Mouse (Mus musculus): ENCODE measurements around the gene Rusc2. TPM values are rescaled to one million over a fixed set of nuclear protein-coding genes. Genes with fewer than 3 reads are reported as not detected.

Gene Rusc2
- total and polyA plus RNA-seq, 2 experiments = 14.2 to 17.5 TPM

GRCm38 (mm10) chr4:43386932-43387331 is 5.2 kb downstream of the Rusc2 start:
- TF ChIP-seq CTCF (IDR thresholded peaks at IDR 0.05; ENCODE audit: low read depth, low read length) (no peak), POLR2A (IDR thresholded peaks at IDR 0.05; ENCODE audit: extremely low read depth, insufficient read depth, low read length) (no peak)
- peaks cover 19% of the 10 kb centered on the region for H3K79me2 ChIP-seq (ENCODE audit: control insufficient read depth, insufficient read depth, low read length)
- H3K9ac ChIP-seq (ENCODE audit: low read depth, low read length) = no peak overlapping the region
- H3K4me1 ChIP-seq (ENCODE audit: control insufficient read depth, insufficient read depth, low read length) = peaks cover 30% of the 10 kb centered on the region
- no peaks in the 10 kb centered on the region for H3K27me3 ChIP-seq (ENCODE audit: control insufficient read depth, insufficient read depth, low read length)
- no peak for DNase-seq (ENCODE audit: extremely low read depth, low read depth, low spot score)
- H3K36me3 ChIP-seq (ENCODE audit: control insufficient read depth, insufficient read depth, low read length) = 0 out of 2 replicates have a peak, but pooled peaks cover 1% of the 10 kb centered on the region
- no peak overlapping the region for H3K27ac ChIP-seq (replicated peaks; ENCODE audit: insufficient read depth, low read depth, low read length)
- H3K4me3 ChIP-seq (ENCODE audit: insufficient read depth, low read depth, low read length) = no peak overlapping the region

GRCm38 (mm10) chr4:43389390-43389789 is 7.6 kb downstream of the Rusc2 start:
- H3K4me3 ChIP-seq (ENCODE audit: insufficient read depth, low read depth, low read length) = no peak overlapping the region
- H3K36me3 ChIP-seq (ENCODE audit: control insufficient read depth, insufficient read depth, low read length) = 0 out of 2 replicates have a peak, but pooled peaks cover 1% of the 10 kb centered on the region
- WGBS = 45% methylated on average over 2 of the region's 2 CpGs
- peaks cover 21% of the 10 kb centered on the region for H3K79me2 ChIP-seq (ENCODE audit: control insufficient read depth, insufficient read depth, low read length)
- H3K27me3 ChIP-seq (ENCODE audit: control insufficient read depth, insufficient read depth, low read length) = no peaks in the 10 kb centered on the region
- no peak for DNase-seq (ENCODE audit: extremely low read depth, low read depth, low spot score)
- peaks cover 34% of the 10 kb centered on the region for H3K4me1 ChIP-seq (ENCODE audit: control insufficient read depth, insufficient read depth, low read length)
- H3K27ac ChIP-seq (replicated peaks; ENCODE audit: insufficient read depth, low read depth, low read length) = peak overlapping the region; percentile 40
- TF ChIP-seq POLR2A (IDR thresholded peaks at IDR 0.05; ENCODE audit: extremely low read depth, insufficient read depth, low read length) = no peak
- no peak for TF ChIP-seq CTCF (IDR thresholded peaks at IDR 0.05; ENCODE audit: low read depth, low read length)
- no peak overlapping the region for H3K9ac ChIP-seq (ENCODE audit: low read depth, low read length)

GRCm38 (mm10) chr4:43389845-43390440 is 8.2 kb downstream of the Rusc2 start:
- TF ChIP-seq POLR2A (IDR thresholded peaks at IDR 0.05; ENCODE audit: extremely low read depth, insufficient read depth, low read length) = no peak
- TF ChIP-seq CTCF (IDR thresholded peaks at IDR 0.05; ENCODE audit: low read depth, low read length) = no peak
- DNase-seq (ENCODE audit: extremely low read depth, low read depth, low spot score) = peak; percentile 74
- Histone ChIP-seq H3K4me1 (ENCODE audit: control insufficient read depth, insufficient read depth, low read length) (peaks cover 36% of the 10 kb centered on the region), H3K79me2 (ENCODE audit: control insufficient read depth, insufficient read depth, low read length) (peaks cover 21% of the 10 kb centered on the region), H3K9ac (ENCODE audit: low read depth, low read length) (peak overlapping the region; percentile 18; the same call in 1 of the 2 replicates), H3K36me3 (ENCODE audit: control insufficient read depth, insufficient read depth, low read length) (0 out of 2 replicates have a peak, but pooled peaks cover 1% of the 10 kb centered on the region), H3K27ac (replicated peaks; ENCODE audit: insufficient read depth, low read depth, low read length) (peak overlapping the region; percentile 40), H3K4me3 (ENCODE audit: insufficient read depth, low read depth, low read length) (no peak overlapping the region), H3K27me3 (ENCODE audit: control insufficient read depth, insufficient read depth, low read length) (no peaks in the 10 kb centered on the region)
- 38% methylated on average over 9 of the region's 9 CpGs for WGBS

GRCm38 (mm10) chr4:43391521-43392050 is 9.8 kb downstream of the Rusc2 start:
- Histone ChIP-seq H3K27me3 (ENCODE audit: control insufficient read depth, insufficient read depth, low read length) (no peaks in the 10 kb centered on the region), H3K36me3 (ENCODE audit: control insufficient read depth, insufficient read depth, low read length) (0 out of 2 replicates have a peak, but pooled peaks cover 1% of the 10 kb centered on the region), H3K4me3 (ENCODE audit: insufficient read depth, low read depth, low read length) (no peak overlapping the region), H3K9ac (ENCODE audit: low read depth, low read length) (peak overlapping the region; percentile 19), H3K4me1 (ENCODE audit: control insufficient read depth, insufficient read depth, low read length) (peaks cover 39% of the 10 kb centered on the region), H3K27ac (replicated peaks; ENCODE audit: insufficient read depth, low read depth, low read length) (peak overlapping the region; percentile 82), H3K79me2 (ENCODE audit: control insufficient read depth, insufficient read depth, low read length) (peaks cover 17% of the 10 kb centered on the region)
- DNase-seq (ENCODE audit: extremely low read depth, low read depth, low spot score) = peak; percentile 92
- 43% methylated on average over 3 of the region's 3 CpGs for WGBS
- no peak for TF ChIP-seq POLR2A (IDR thresholded peaks at IDR 0.05; ENCODE audit: extremely low read depth, insufficient read depth, low read length)
- no peak for TF ChIP-seq CTCF (IDR thresholded peaks at IDR 0.05; ENCODE audit: low read depth, low read length)

- Histone ChIP-seq H3K36me3 (ENCODE audit: control insufficient read depth, insufficient read depth, low read length) (no peaks in the 10 kb centered on the region), H3K27ac (replicated peaks; ENCODE audit: insufficient read depth, low read depth, low read length) (peak overlapping the region; percentile 95), H3K9ac (ENCODE audit: low read depth, low read length) (peak overlapping the region; percentile 75), H3K27me3 (ENCODE audit: control insufficient read depth, insufficient read depth, low read length) (no peaks in the 10 kb centered on the region), H3K79me2 (ENCODE audit: control insufficient read depth, insufficient read depth, low read length) (peaks cover 23% of the 10 kb centered on the region; the same call in 1 of the 2 replicates), H3K4me1 (ENCODE audit: control insufficient read depth, insufficient read depth, low read length) (peaks cover 41% of the 10 kb centered on the region), H3K4me3 (ENCODE audit: insufficient read depth, low read depth, low read length) (peak overlapping the region; percentile 37; the same call in 1 of the 2 replicates)
- 8% methylated on average over 15 of the region's 15 CpGs for WGBS
- peak; percentile 97 for DNase-seq (ENCODE audit: extremely low read depth, low read depth, low spot score)
- TF ChIP-seq POLR2A (IDR thresholded peaks at IDR 0.05; ENCODE audit: extremely low read depth, insufficient read depth, low read length) (0 out of 2 replicates have a peak, but pooled peaks have one; percentile 28), CTCF (IDR thresholded peaks at IDR 0.05; ENCODE audit: low read depth, low read length) (no peak)
Measured at GRCm38 (mm10) chr4:43394345-43394891, 12.6 kb downstream of the Rusc2 start.
